Mouse (Mus musculus) neutrophil, adult 5-6 weeks (primary cell): Measurements from ENCODE around the gene Pnmt. TPM values are rescaled to one million over a fixed set of nuclear protein-coding genes. Genes with fewer than 3 reads are reported as not detected.

Experiments used
- ATAC-seq: fragments of 151-379, 151-347 bp; 2 replicates; pipeline ENCODE4 v1.8.0; 2017; ENCODE audit warnings: mild to moderate bottlenecking, moderate TSS enrichment; ENCODE audit not compliant: insufficient number of reproducible peaks, poor library complexity, low FRiP score, severe bottlenecking; ENCODE audit errors: extremely low read depth
- total RNA-seq: library from RNA; stranded (forward); fragments of 200-1000 nt; gene quantifications from 2 replicates; pipeline ENCODE4 v1.2.3, GENCODE M21; 2017

Gene Pnmt
- total RNA-seq, 1 experiment from 2014 or later, result not detected

DNA sequence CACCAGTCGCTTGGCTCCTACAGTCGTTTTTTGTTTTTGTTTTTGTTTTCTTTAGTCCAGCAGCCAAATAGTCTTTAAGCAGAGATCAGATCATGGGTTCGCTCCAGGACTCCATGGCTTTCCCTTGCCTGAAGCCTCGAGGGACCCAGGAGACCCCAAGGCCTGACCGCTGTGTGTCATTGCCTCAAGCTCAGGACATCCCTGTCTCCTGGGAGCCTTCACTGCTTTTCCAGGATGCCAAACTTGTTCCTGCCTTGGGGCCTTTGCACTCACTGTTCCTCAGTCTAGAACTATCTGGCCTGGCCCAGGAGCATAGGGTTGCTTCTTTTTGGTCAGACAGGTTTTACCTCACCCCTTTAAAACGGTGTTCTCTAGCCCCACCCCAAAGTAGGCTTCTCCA, 20.4 kb downstream of the Pnmt start:
- ATAC-seq, result no peak

DNA sequence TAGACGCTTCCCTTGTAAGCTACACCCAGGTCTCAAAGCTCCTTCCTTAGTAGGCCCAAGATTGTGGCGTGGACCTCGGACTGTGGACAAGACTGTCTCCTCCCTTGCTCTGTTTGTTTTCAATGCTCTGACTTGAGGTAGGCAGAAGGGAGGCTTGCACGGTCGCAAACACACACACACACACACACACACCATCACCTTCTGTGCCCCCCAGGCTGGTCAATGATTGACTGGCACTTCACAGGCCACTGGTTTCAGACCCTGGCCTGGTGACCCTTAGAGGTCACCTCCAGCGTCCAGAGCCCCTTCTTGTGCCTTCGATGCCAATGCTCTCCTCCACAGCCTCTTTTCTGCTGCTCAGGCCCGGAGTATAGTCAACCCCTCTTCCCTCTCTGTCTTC, 22.6 kb downstream of the Pnmt start:
- ATAC-seq, result no peak

DNA sequence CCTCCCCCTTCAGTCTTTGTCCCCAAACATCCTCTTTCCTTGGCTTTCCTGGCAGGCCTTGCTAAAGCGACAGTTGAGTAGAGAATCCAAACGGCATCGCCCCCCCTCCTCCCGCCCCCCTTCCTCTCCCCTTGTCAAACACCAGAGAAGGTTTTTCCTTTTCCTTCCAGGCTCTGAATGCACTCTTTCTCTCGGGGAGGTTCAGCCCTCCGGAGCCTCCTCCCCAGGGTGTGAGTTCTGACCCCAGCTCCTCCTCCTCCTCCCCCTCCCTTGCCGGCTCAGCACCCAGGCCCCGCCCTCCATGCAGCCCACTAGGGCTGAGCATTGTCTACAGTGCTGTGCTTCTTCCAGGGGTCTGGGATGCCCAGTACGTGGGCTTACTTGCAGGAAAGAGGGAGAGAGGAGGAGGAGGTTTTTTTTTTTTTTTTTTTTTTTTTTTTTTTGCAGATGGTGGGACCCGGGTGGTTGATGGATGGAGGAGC, 23.1 kb downstream of the Pnmt start:
- ATAC-seq, result no peak

DNA sequence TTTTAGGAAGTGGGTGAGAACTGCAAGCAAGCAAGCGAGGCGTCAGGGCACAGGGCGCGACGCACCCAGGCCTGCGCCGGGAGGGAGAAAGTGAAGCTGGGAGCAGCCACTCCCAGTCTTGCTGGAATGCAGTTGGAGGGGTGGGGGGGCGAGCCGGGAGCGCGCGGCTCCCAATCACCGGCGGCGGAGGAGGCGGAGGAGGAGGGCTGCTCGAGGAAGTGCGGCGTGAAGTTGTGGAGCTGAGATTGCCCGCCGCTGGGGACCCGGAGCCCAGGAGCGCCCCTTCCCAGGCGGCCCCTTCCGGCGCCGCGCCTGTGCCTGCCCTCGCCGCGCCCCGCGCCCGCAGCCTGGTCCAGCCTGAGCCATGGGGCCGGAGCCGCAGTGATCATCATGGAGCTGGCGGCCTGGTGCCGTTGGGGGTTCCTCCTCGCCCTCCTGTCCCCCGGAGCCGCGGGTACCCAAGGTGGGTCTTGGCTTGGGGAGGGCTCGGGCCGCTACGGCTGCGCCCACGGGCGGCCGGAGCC, 26.1 kb downstream of the Pnmt start, which contains the start of gene Erbb2:
Erbb2 (plus strand) TSS at position 198 of the 524 bp plus-strand sequence.
- ATAC-seq, result no peak

DNA sequence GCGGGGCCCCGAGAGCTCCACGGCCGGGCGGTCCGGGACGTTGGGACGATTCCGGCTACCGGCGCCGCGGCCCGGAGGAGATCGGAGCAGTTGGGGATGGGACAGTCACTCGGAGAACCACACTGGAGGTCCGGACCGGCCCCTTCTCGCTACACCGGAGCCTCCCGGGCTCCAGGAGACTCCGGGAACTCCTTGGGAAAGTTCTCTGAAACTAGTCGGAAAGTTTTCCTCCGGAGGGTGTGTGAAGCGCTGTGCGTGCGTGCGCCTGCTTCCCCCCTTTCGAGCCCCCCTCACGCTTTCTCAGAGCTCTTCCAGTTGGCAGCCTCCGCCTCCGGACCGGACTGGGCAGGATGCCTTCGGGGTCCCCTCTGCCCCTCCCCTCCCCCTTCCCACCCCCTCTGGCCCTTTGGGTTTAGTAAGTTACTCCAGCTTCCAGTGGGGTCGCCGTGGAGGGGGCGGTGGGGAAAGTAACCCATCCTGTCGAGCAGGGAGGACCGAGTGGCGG, 26.6 kb downstream of the Pnmt start:
- no peak for ATAC-seq

DNA sequence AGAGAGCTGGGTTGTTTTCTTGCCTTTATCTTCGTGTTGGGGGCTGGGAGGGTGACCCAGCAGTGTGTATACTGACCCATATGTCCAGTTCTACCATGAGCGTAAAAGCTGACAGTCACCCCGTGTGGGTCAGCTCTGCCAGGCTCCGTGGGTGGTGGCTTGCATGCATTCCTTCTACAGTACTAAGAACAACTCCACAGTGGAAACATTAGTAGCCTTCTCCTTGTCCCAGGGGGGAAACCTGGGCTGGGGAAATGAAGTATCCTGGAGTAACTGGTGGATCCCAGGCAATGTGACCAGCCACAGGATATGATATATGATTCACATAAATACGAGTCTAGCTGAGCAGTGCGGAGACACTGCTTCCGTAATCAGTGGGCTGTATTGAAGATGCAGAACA, 27.5 kb downstream of the Pnmt start:
- ATAC-seq, result no peak

DNA sequence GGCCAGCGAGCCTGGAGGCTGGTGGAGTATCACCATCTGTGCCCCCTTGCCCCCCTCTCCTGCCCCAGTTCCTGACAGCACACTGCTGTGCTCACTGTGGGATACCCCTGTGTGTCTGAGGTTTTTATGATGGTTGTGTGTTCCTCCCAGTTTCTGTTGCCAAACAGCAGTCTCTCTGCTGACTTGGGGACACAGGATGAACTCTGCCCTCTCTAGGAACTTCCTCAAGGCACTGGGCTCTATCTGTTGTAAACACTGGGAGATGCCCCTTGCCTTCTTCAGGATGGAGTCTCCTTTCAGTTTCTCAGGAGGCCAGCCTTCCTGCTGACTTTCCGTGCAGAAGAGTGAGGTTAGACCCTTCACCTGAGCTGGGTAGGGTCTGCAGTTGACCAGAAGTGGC, 27.9 kb downstream of the Pnmt start:
- no peak for ATAC-seq

DNA sequence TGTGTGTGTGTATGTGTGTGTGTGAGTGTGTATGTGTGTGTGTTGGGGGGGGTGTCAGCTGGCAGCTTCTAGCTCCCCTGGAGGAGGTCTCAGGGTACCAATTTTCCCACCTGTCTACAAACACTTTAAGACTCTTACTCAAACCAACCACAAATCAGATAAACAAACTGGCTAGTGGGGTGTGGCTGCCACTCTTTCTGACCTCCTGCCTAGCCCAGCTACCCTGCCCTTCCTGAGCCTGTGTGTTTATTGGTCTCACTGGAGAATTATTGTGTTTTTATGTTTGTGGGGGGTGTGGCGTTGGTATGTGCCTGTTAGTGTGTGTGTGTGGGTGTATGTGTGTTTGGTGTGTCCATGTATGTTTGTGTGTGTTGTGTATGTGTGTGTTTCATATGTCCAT, 30.8 kb downstream of the Pnmt start:
- ATAC-seq, result no peak

DNA sequence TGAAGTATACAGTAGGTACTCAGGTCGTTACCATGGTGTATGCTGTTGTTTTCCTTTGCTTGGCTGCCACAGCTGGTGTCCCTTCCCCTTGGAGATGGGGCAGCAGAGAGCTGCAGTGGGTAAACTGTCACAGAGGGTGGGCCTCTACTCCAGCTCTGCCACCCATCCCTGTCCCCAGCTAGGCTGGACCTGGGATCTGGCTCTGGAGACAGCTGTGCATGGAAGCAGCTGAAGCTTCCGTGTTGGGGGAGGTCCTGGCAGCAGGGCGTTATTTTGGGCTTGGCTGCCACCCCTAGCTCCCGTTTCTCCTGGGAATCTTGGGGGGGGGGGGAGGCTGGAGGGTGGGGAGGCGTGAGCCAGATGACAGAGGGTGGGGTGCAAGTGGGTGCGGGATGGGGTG, 32.0 kb downstream of the Pnmt start:
- no peak for ATAC-seq

DNA sequence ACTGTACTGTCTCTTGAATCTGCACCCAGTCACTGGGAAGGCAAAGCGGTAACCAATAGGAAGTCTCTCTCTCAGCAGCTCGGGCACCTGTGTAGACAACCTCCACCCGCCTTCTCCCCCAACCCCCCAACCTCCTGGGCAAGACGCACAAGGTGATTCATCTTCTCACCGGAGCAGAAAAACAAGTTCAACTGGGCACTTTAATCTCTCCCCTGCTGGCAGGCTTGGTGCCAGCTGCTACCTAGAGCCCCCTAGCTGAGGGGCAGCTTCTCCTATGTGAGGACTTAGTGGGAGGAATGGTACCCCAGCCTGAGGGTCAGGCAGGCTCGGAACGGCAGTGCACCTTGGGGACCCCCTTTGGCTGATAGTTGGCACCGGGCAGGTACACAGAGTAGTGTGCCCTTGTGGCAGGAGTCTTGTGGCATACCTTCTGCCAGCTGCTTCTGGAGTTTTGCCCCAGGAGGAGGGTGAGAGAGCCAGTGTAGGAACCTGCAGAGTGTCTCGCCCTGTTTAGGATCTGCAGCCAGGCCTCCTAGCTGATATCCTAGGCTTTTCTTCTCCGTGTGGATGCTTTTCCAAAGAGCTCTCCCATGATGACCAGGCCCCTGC, 32.8 kb downstream of the Pnmt start:
- ATAC-seq, result no peak

DNA sequence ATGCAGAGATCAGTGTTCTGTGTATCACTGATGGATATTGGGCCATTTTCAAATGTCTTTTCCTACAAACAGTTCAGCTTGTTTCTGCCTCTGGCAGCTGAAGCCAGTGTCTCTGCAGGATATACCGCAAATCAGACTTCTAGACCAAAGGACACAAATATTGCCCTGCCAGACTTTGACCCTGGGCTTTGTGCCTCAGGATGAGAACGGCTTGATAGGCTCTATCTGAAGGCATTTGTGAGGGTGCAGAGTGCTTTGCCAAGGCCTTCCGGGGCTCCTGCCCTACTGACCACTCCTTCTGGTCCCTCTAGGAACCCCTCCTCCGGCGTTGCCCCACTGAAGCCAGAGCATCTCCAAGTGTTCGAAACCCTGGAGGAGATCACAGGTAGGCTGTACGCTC, 40.3 kb downstream of the Pnmt start:
- ATAC-seq, result no peak

DNA sequence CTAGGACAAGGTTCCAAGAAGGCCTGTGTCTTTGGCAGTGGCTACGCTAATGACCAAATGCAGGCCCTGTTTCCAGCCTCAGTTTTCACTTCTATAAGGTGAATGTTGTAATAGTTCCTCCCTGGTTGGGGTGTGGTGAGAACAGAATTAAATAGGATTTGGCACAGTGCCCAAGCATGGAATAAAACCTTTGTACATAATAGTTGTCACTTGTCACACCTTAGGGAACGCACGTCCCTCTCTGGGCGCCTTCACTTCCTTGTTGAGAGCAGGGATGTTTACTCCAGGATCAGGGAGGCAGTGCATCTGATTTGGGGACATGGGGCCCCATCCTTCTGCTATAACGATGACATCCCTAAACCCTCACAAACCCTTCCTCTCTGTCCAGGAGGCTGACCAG, 42.2 kb downstream of the Pnmt start:
- no peak for ATAC-seq

DNA sequence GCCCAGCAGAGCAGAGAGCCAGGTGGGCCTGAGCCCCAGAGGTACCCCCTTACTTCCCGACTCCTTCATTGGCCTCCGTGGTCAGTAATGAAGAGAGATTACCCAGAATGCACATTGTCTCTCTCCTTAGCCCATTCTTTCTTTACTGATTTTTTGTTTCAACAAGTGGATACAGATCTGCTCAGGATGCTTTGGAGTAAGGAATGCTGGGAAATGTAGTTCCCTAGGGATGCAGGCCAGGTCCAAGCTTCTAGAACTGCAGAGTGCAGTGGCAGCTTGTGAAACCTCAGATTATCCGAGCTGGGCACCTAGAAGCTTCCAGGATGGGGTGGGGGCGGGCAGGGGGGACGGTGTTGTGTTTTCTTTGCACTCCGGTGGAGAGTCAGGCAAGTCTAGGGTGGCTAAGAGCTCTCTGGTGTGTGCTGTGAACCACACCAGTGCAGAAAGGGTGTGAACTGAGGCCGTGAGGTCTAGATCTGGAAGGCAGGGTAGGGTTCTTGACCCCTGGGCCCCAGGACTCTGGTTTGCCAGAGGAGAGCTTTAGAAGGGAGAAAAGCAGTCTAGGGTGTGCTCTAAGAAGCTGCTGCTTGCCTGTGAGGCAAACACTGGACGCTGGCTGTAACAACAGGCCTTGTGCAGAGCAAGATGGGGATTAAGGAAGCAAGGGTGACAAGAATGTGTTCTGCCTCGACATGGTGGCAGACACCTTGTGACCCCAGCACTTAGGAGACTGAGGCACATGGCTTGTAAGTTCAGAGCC, 45.7 kb downstream of the Pnmt start:
- no peak for ATAC-seq

DNA sequence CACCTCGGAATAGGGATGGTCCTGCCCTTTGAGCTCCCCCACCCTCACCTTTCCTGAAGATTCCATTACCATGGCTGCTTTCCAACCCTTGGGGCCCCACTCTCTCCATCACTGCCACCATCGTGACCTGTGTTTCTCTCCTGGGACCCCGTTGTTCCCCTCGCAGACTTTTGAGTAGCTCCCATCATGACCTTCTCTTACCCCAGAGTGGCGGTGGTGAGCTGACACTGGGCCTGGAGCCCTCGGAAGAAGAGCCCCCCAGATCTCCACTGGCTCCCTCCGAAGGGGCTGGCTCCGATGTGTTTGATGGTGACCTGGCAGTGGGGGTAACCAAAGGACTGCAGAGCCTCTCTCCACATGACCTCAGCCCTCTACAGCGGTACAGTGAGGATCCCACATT, 49.5 kb downstream of the Pnmt start:
- no peak for ATAC-seq

DNA sequence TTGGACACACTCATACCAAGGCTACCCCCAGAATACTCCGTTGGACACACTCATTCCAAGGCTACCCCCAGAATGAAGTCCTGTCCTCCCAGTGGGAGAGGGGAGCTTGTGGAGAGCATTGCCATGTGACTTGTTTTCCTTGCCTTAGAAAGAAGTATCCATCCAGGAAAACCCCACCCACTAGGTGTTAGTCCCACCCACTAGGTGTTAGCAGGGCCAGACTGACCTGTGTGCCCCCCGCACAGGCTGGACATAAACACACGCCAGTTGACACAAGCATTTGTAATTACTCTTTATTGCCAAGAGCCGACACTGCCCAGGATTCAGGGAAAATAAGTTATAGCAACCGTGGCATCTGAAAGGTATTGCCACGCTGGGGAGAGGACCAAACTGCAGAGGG, 51.2 kb downstream of the Pnmt start:
- ATAC-seq, result no peak

Other genes with a start within 250 kb of the Pnmt start
- 56.2 and 61.6 TPM in 2 replicates for gene Fbxl20, start 236.0 kb upstream of the Pnmt start, total RNA-seq
- gene Med1, start 193.2 kb upstream of the Pnmt start, total RNA-seq, result 52.8 and 56.1 TPM in 2 replicates
- gene Cdk12, start 183.4 kb upstream of the Pnmt start, total RNA-seq, result 134 and 140 TPM in 2 replicates
- gene Neurod2, start 56.8 kb upstream of the Pnmt start, total RNA-seq, result not detected in 2 replicates
- gene Ppp1r1b, start 38.0 kb upstream of the Pnmt start, total RNA-seq, result not detected in 2 replicates
- 36.2 and 47.1 TPM in 2 replicates for gene Stard3, start 28.1 kb upstream of the Pnmt start, total RNA-seq
- not detected in 2 replicates for gene Tcap, start 2.6 kb upstream of the Pnmt start, total RNA-seq
- 1.6 and 3.1 TPM in 2 replicates for gene Pgap3, start 14.0 kb downstream of the Pnmt start, total RNA-seq
- gene Erbb2, start 26.0 kb downstream of the Pnmt start, total RNA-seq, result 0.23 TPM in 1 of 2 replicates, not detected in the other
- 30.1 and 37.2 TPM in 2 replicates for gene Mien1, start 52.5 kb downstream of the Pnmt start, total RNA-seq
- 0.98 and 1.7 TPM in 2 replicates for gene Grb7, start 59.9 kb downstream of the Pnmt start, total RNA-seq
- 315 and 346 TPM in 2 replicates for gene Ikzf3, start 159.6 kb downstream of the Pnmt start, total RNA-seq
- 2.4 and 7.5 TPM in 2 replicates for gene Zpbp2, start 164.6 kb downstream of the Pnmt start, total RNA-seq
- gene Ormdl3, start 200.9 kb downstream of the Pnmt start, total RNA-seq, result 18.6 and 23.8 TPM in 2 replicates
- gene Lrrc3c, start 211.8 kb downstream of the Pnmt start, total RNA-seq, result not detected in 2 replicates
- gene Gm12355, start 239.2 kb downstream of the Pnmt start, total RNA-seq, result not detected in 2 replicates
- not detected in 2 replicates for gene Gsdma3, start 239.9 kb downstream of the Pnmt start, total RNA-seq